Comparison of ENCODE assay signal across 15 mouse cellular contexts in the genomic region with DNA sequence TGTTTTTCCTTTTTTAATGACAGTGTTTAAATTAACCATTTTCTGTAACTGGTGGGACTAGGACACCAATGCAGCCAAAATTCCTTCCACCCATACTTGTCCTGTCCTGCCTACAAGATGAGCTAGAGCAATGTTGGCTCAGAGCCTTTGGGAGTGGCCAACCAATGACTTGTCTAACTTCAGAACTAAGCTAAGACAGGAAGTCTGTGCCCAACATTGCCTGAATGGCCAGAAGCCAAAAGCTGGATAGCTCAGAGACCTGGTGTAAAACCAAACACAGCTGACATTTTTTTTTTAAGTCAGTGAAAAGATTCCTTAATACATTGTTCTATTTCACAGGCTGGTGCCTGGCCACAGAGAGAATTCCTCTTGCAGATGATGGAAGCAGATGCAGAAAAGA.
"Had no signal": no experiment of that assay in that cellular context is flagged by ENCODE, and none has a peak within 500 bp of the region (broad histone marks: within the 10 kb centered on the region; RNA-seq: fewer than 3 reads in every experiment).

No protein-coding gene starts in this region.

- H3K4me3 ChIP-seq: left cerebral cortex, adult 2 months; limb, embryonic 10.5 days; liver, embryonic 15.5 days; midbrain, embryonic 13.5 days; neural tube, embryonic 15.5 days had no signal

- H3K9me3 ChIP-seq: limb, embryonic 10.5 days; liver, embryonic 15.5 days; midbrain, embryonic 13.5 days; neural tube, embryonic 15.5 days had no signal

- ATAC-seq: lung, postnatal 0 days; midbrain, embryonic 13.5 days had no signal

- DNase-seq: kidney, postnatal 10 days; kidney, postnatal 4 days; lung, adult 2 months; lung, postnatal 36 days; right cerebral cortex, adult 18-20 months; right cerebral cortex, postnatal 25 days; thymus, adult 18-20 months; thymus, postnatal 14 days had no signal

- H3K27ac ChIP-seq: left cerebral cortex, adult 2 months; limb, embryonic 10.5 days; liver, embryonic 15.5 days; midbrain, embryonic 13.5 days; neural tube, embryonic 15.5 days had no signal

- H3K27me3 ChIP-seq: liver, embryonic 15.5 days; midbrain, embryonic 13.5 days; neural tube, embryonic 15.5 days had no signal

- H3K4me2 ChIP-seq: liver, embryonic 11.5 days; liver, embryonic 15.5 days; midbrain, embryonic 13.5 days; neural tube, embryonic 15.5 days had no signal

- H3K4me1 ChIP-seq: limb, embryonic 10.5 days; liver, embryonic 15.5 days; midbrain, embryonic 13.5 days; neural tube, embryonic 15.5 days had no signal

- H3K9ac ChIP-seq: liver, embryonic 15.5 days; midbrain, embryonic 13.5 days; neural tube, embryonic 15.5 days had no signal

- H3K36me3 ChIP-seq: limb, embryonic 10.5 days; liver, embryonic 15.5 days; midbrain, embryonic 13.5 days; neural tube, embryonic 15.5 days had no signal
